Mouse (Mus musculus): ENCODE measurements around the gene Bcl2l2.

Gene Bcl2l2

GRCm38 (mm10) chr14:54883154-54884021 is at the start of gene Bcl2l2, which contains the start of gene Gm20521:
Gene Bcl2l2, plus strand, starts transcription at chr14:54883377.
Gene Gm20521, plus strand, starts transcription at chr14:54883441.
- ATAC-seq (ENCODE audit: insufficient number of reproducible peaks, low FRiP score, low TSS enrichment) = peak; percentile 78

GRCm38 (mm10) chr14:54843461-54843860 is 39.7 kb upstream of the Bcl2l2 start:
- no peak for ATAC-seq (ENCODE audit: insufficient number of reproducible peaks, low FRiP score, low TSS enrichment)

- ATAC-seq (ENCODE audit: insufficient number of reproducible peaks, low FRiP score, low TSS enrichment) = no peak
Measured at GRCm38 (mm10) chr14:54855726-54856125, 27.5 kb upstream of the Bcl2l2 start.

- no peak for ATAC-seq (ENCODE audit: insufficient number of reproducible peaks, low FRiP score, low TSS enrichment)
Measured at GRCm38 (mm10) chr14:54856703-54857102, 26.5 kb upstream of the Bcl2l2 start.

- ATAC-seq (ENCODE audit: insufficient number of reproducible peaks, low FRiP score, low TSS enrichment) = peak; percentile 86
Measured at GRCm38 (mm10) chr14:54857891-54858290, 25.3 kb upstream of the Bcl2l2 start.

GRCm38 (mm10) chr14:54860511-54860910 is 22.7 kb upstream of the Bcl2l2 start:
- no peak for ATAC-seq (ENCODE audit: insufficient number of reproducible peaks, low FRiP score, low TSS enrichment)

GRCm38 (mm10) chr14:54863501-54864312 is 19.5 kb upstream of the Bcl2l2 start:
- peak; percentile 99 for ATAC-seq (ENCODE audit: insufficient number of reproducible peaks, low FRiP score, low TSS enrichment)

- no peak for ATAC-seq (ENCODE audit: insufficient number of reproducible peaks, low FRiP score, low TSS enrichment)
Measured at GRCm38 (mm10) chr14:54864313-54865036, 18.7 kb upstream of the Bcl2l2 start.

GRCm38 (mm10) chr14:54865626-54866025 is 17.6 kb upstream of the Bcl2l2 start:
- no peak for ATAC-seq (ENCODE audit: insufficient number of reproducible peaks, low FRiP score, low TSS enrichment)

GRCm38 (mm10) chr14:54866268-54866667 is 16.9 kb upstream of the Bcl2l2 start:
- no peak for ATAC-seq (ENCODE audit: insufficient number of reproducible peaks, low FRiP score, low TSS enrichment)

- ATAC-seq (ENCODE audit: insufficient number of reproducible peaks, low FRiP score, low TSS enrichment) = no peak
Measured at GRCm38 (mm10) chr14:54866936-54867335, 16.2 kb upstream of the Bcl2l2 start.

- ATAC-seq (ENCODE audit: insufficient number of reproducible peaks, low FRiP score, low TSS enrichment) = no peak
Measured at GRCm38 (mm10) chr14:54868026-54868425, 15.2 kb upstream of the Bcl2l2 start.

GRCm38 (mm10) chr14:54870861-54871260 is 12.3 kb upstream of the Bcl2l2 start, which contains the start of gene Homez:
Gene Homez, minus strand, starts transcription at chr14:54870961.
- no peak for ATAC-seq (ENCODE audit: insufficient number of reproducible peaks, low FRiP score, low TSS enrichment)

- ATAC-seq (ENCODE audit: insufficient number of reproducible peaks, low FRiP score, low TSS enrichment) = no peak
Measured at GRCm38 (mm10) chr14:54874165-54874564, 9.0 kb upstream of the Bcl2l2 start.

- peak; percentile 42 for ATAC-seq (ENCODE audit: insufficient number of reproducible peaks, low FRiP score, low TSS enrichment)
Measured at GRCm38 (mm10) chr14:54875844-54876538, 7.2 kb upstream of the Bcl2l2 start.

- peak; percentile 81 for ATAC-seq (ENCODE audit: insufficient number of reproducible peaks, low FRiP score, low TSS enrichment)
Measured at GRCm38 (mm10) chr14:54876539-54877047, 6.6 kb upstream of the Bcl2l2 start.

GRCm38 (mm10) chr14:54877048-54877715 is 6.0 kb upstream of the Bcl2l2 start, which contains the start of gene Ppp1r3e:
Gene Ppp1r3e, minus strand, starts transcription at chr14:54877550.
- peak; percentile 67 for ATAC-seq (ENCODE audit: insufficient number of reproducible peaks, low FRiP score, low TSS enrichment)

GRCm38 (mm10) chr14:54884022-54884712 is 990 bp downstream of the Bcl2l2 start:
- no peak for ATAC-seq (ENCODE audit: insufficient number of reproducible peaks, low FRiP score, low TSS enrichment)
